Mouse (Mus musculus): ENCODE data around the gene S100a11.

The S100a11 gene

GRCm38 (mm10) chr3:93557471-93557870 is 37.2 kb downstream of the S100a11 start:
- DNase-seq (ENCODE audit: low read depth, low spot score): no peak

- no peak for DNase-seq (ENCODE audit: low read depth, low spot score)
Observed at GRCm38 (mm10) chr3:93559961-93560360, 39.7 kb downstream of the S100a11 start.

- peak; percentile 16 for DNase-seq (ENCODE audit: low read depth, low spot score)
Observed at GRCm38 (mm10) chr3:93562372-93562771, 42.1 kb downstream of the S100a11 start.

GRCm38 (mm10) chr3:93563216-93563615 is 42.9 kb downstream of the S100a11 start:
- DNase-seq (ENCODE audit: low read depth, low spot score): peak; percentile 74

- DNase-seq (ENCODE audit: low read depth, low spot score): no peak
Observed at GRCm38 (mm10) chr3:93566892-93567291, 46.6 kb downstream of the S100a11 start.

- DNase-seq (ENCODE audit: low read depth, low spot score): no peak
Observed at GRCm38 (mm10) chr3:93567721-93568120, 47.4 kb downstream of the S100a11 start.

- DNase-seq (ENCODE audit: low read depth, low spot score): peak; percentile 89
Observed at GRCm38 (mm10) chr3:93568428-93569040, 48.2 kb downstream of the S100a11 start.

- no peak for DNase-seq (ENCODE audit: low read depth, low spot score)
Observed at GRCm38 (mm10) chr3:93569046-93569445, 48.8 kb downstream of the S100a11 start.

GRCm38 (mm10) chr3:93572058-93572791 is 51.9 kb downstream of the S100a11 start:
- DNase-seq (ENCODE audit: low read depth, low spot score): peak; percentile 58

Data from brain, adult 2 months (tissue).